Comparison of ENCODE assay signal across 15 mouse cellular contexts in genomic region chr3:126599335-126599734, GRCm38 (mm10). TPM values are rescaled to one million over a fixed set of nuclear protein-coding genes. Genes with fewer than 3 reads are reported as not detected.
DNase-seq lines count a peak whose midpoint lies in the region; ATAC-seq and TF ChIP-seq lines count a peak whose summit lies in the region.
"Had no signal": no experiment of that assay in that cellular context is flagged by ENCODE, and none has a peak within 500 bp of the region (broad histone marks: within the 10 kb centered on the region; RNA-seq: fewer than 3 reads in every experiment).

No protein-coding gene starts in this region.

- DNase-seq in forebrain, embryonic 14.5 days (ENCODE audit: low spot score): no peak
- DNase-seq in hindbrain, embryonic 11.5 days (ENCODE audit: low spot score): no peak
- DNase-seq: adrenal gland, postnatal 36 days; cerebellum, postnatal 36 days; right cerebral cortex, adult 18-20 months; thymus, postnatal 4 days had no signal

- peaks cover 63% of the 10 kb centered on the region for H3K79me3 ChIP-seq in C2C12 (ENCODE audit: low read depth)

- no peak overlapping the region for H3ac ChIP-seq in C2C12 (ENCODE audit: control insufficient read depth, insufficient read length, low read depth)

- H3K9me3 ChIP-seq in forebrain, embryonic 14.5 days (replicated peaks; ENCODE audit: control insufficient read depth, low read length): no peaks in the 10 kb centered on the region
- no peaks in the 10 kb centered on the region for H3K9me3 ChIP-seq in forebrain, embryonic 16.5 days (ENCODE audit: control insufficient read depth, low read length)
- H3K9me3 ChIP-seq in hindbrain, embryonic 13.5 days: no peaks in the 10 kb centered on the region
- H3K9me3 ChIP-seq in hindbrain, embryonic 11.5 days (ENCODE audit: control insufficient read depth, low read length): no peaks in the 10 kb centered on the region
- H3K9me3 ChIP-seq in midbrain, embryonic 16.5 days (replicated peaks; ENCODE audit: control insufficient read depth, low read length, poor library complexity, severe bottlenecking): no peaks in the 10 kb centered on the region
- H3K9me3 ChIP-seq in intestine, embryonic 15.5 days: no peaks in the 10 kb centered on the region
- H3K9me3 ChIP-seq: embryonic facial prominence, embryonic 15.5 days; lung, embryonic 15.5 days had no signal

- no peak overlapping the region for H3K27ac ChIP-seq in forebrain, embryonic 14.5 days (ENCODE audit: low read depth, low read length)
- H3K27ac ChIP-seq in forebrain, embryonic 16.5 days (ENCODE audit: low read length): no peak overlapping the region
- no peak overlapping the region for H3K27ac ChIP-seq in hindbrain, embryonic 13.5 days
- no peak overlapping the region for H3K27ac ChIP-seq in hindbrain, embryonic 11.5 days (ENCODE audit: low read depth, low read length)
- no peak overlapping the region for H3K27ac ChIP-seq in midbrain, embryonic 16.5 days (ENCODE audit: low read length)
- H3K27ac ChIP-seq in intestine, embryonic 15.5 days: no peak overlapping the region
- H3K27ac ChIP-seq: embryonic facial prominence, embryonic 15.5 days; lung, embryonic 15.5 days; midbrain, embryonic 12.5 days had no signal

- peak overlapping the region; percentile 29 for H3K4me2 ChIP-seq in forebrain, embryonic 14.5 days (ENCODE audit: low read length)
- no peak overlapping the region for H3K4me2 ChIP-seq in forebrain, embryonic 16.5 days (ENCODE audit: low read length)
- H3K4me2 ChIP-seq in hindbrain, embryonic 13.5 days: peak overlapping the region; percentile 81
- no peak overlapping the region for H3K4me2 ChIP-seq in hindbrain, embryonic 11.5 days (replicated peaks; ENCODE audit: low read depth, low read length)
- peak overlapping the region; percentile 39 for H3K4me2 ChIP-seq in midbrain, embryonic 16.5 days (ENCODE audit: low read length)
- no peak overlapping the region for H3K4me2 ChIP-seq in intestine, embryonic 15.5 days (replicated peaks)

- H3K36me3 ChIP-seq in forebrain, embryonic 14.5 days (ENCODE audit: control insufficient read depth, insufficient read depth, low read length): no peaks in the 10 kb centered on the region
- H3K36me3 ChIP-seq in forebrain, embryonic 16.5 days (ENCODE audit: control insufficient read depth, insufficient read depth): 0 out of 2 replicates have a peak, but pooled peaks cover 3% of the 10 kb centered on the region
- H3K36me3 ChIP-seq in hindbrain, embryonic 13.5 days: peaks cover 3% of the 10 kb centered on the region; the same call in 1 of the 2 replicates
- no peaks in the 10 kb centered on the region for H3K36me3 ChIP-seq in hindbrain, embryonic 11.5 days (ENCODE audit: control insufficient read depth, insufficient read depth, low read length)
- peaks cover 32% of the 10 kb centered on the region for H3K36me3 ChIP-seq in C2C12 (ENCODE audit: control insufficient read depth, insufficient read depth)
- no peaks in the 10 kb centered on the region for H3K36me3 ChIP-seq in midbrain, embryonic 16.5 days (ENCODE audit: control insufficient read depth, insufficient read depth, low read length)
- H3K36me3 ChIP-seq in intestine, embryonic 15.5 days: 0 out of 2 replicates have a peak, but pooled peaks cover 2% of the 10 kb centered on the region
- H3K36me3 ChIP-seq: embryonic facial prominence, embryonic 15.5 days; midbrain, embryonic 12.5 days had no signal

- WGBS in forebrain, embryonic 14.5 days: 74% methylated on average over 2 of the region's 2 CpGs
- whole genome bisulfite sequencing in forebrain, embryonic 16.5 days: 80% methylated on average over 2 of the region's 2 CpGs
- 88% methylated on average over 2 of the region's 2 CpGs for WGBS in hindbrain, embryonic 13.5 days
- 90% methylated on average over 2 of the region's 2 CpGs for WGBS in hindbrain, embryonic 11.5 days
- 92% methylated on average over 2 of the region's 2 CpGs for WGBS in midbrain, embryonic 16.5 days
- 72% methylated on average over 2 of the region's 2 CpGs for WGBS in intestine, embryonic 15.5 days

- no peak overlapping the region for H3K4me3 ChIP-seq in forebrain, embryonic 14.5 days (ENCODE audit: low read depth, low read length)
- H3K4me3 ChIP-seq in forebrain, embryonic 16.5 days (replicated peaks; ENCODE audit: low read length): no peak overlapping the region
- no peak overlapping the region for H3K4me3 ChIP-seq in hindbrain, embryonic 13.5 days
- H3K4me3 ChIP-seq in hindbrain, embryonic 11.5 days (ENCODE audit: low read depth, low read length): no peak overlapping the region
- H3K4me3 ChIP-seq in C2C12 (ENCODE audit: insufficient read depth, poor library complexity, severe bottlenecking): peak overlapping the region; percentile 82
- 0 out of 2 replicates have a peak overlapping the region, but pooled peaks have one; percentile 7 for H3K4me3 ChIP-seq in midbrain, embryonic 16.5 days (ENCODE audit: low read depth, low read length)
- no peak overlapping the region for H3K4me3 ChIP-seq in intestine, embryonic 15.5 days (replicated peaks)
- H3K4me3 ChIP-seq: midbrain, embryonic 12.5 days had no signal

- no peak for ATAC-seq in forebrain, embryonic 14.5 days
- ATAC-seq in forebrain, embryonic 16.5 days: no peak
- no peak for ATAC-seq in hindbrain, embryonic 13.5 days (ENCODE audit: low FRiP score)
- ATAC-seq in hindbrain, embryonic 11.5 days (ENCODE audit: low FRiP score): no peak
- ATAC-seq in midbrain, embryonic 16.5 days: no peak
- no peak for ATAC-seq in intestine, embryonic 15.5 days
- ATAC-seq: activated CD4-positive, CD25-positive, alpha-beta regulatory T cell, adult 4 months had no signal

- TF ChIP-seq CTCF in C2C12 (IDR thresholded peaks at IDR 0.05; ENCODE audit: control insufficient read depth, insufficient read depth, insufficient read length): no peak

- peaks cover 10% of the 10 kb centered on the region for H3K4me1 ChIP-seq in forebrain, embryonic 14.5 days (ENCODE audit: control insufficient read depth, insufficient read depth, low read length)
- H3K4me1 ChIP-seq in forebrain, embryonic 16.5 days (replicated peaks; ENCODE audit: control insufficient read depth, insufficient read depth, low read length): peaks cover 9% of the 10 kb centered on the region
- H3K4me1 ChIP-seq in hindbrain, embryonic 13.5 days (replicated peaks): peaks cover 11% of the 10 kb centered on the region; the same call in 1 of the 2 replicates
- no peaks in the 10 kb centered on the region for H3K4me1 ChIP-seq in hindbrain, embryonic 11.5 days (replicated peaks; ENCODE audit: control insufficient read depth, insufficient read depth, low read length)
- peaks cover 12% of the 10 kb centered on the region for H3K4me1 ChIP-seq in midbrain, embryonic 16.5 days (ENCODE audit: control insufficient read depth, insufficient read depth, low read length)
- H3K4me1 ChIP-seq in intestine, embryonic 15.5 days (replicated peaks): no peaks in the 10 kb centered on the region

- H3K9ac ChIP-seq in forebrain, embryonic 14.5 days (ENCODE audit: low read length): no peak overlapping the region
- H3K9ac ChIP-seq in forebrain, embryonic 16.5 days (replicated peaks; ENCODE audit: low read depth, low read length): no peak overlapping the region
- H3K9ac ChIP-seq in hindbrain, embryonic 13.5 days: no peak overlapping the region
- H3K9ac ChIP-seq in hindbrain, embryonic 11.5 days (ENCODE audit: low read depth, low read length): no peak overlapping the region
- no peak overlapping the region for H3K9ac ChIP-seq in midbrain, embryonic 16.5 days (ENCODE audit: low read depth, low read length)
- no peak overlapping the region for H3K9ac ChIP-seq in intestine, embryonic 15.5 days
- H3K9ac ChIP-seq: embryonic facial prominence, embryonic 15.5 days; lung, embryonic 15.5 days; midbrain, embryonic 12.5 days had no signal

- H3K79me2 ChIP-seq in C2C12 (ENCODE audit: control insufficient read depth, insufficient read depth): peaks cover 74% of the 10 kb centered on the region

- H3K27me3 ChIP-seq in forebrain, embryonic 14.5 days (replicated peaks; ENCODE audit: control insufficient read depth, insufficient read depth, low read length): no peaks in the 10 kb centered on the region
- no peaks in the 10 kb centered on the region for H3K27me3 ChIP-seq in forebrain, embryonic 16.5 days (replicated peaks; ENCODE audit: control insufficient read depth, insufficient read depth, low read length)
- H3K27me3 ChIP-seq in hindbrain, embryonic 13.5 days: 0 out of 2 replicates have a peak, but pooled peaks cover 3% of the 10 kb centered on the region
- H3K27me3 ChIP-seq in hindbrain, embryonic 11.5 days (ENCODE audit: control insufficient read depth, insufficient read depth, low read length): no peaks in the 10 kb centered on the region
- H3K27me3 ChIP-seq in C2C12 (ENCODE audit: control insufficient read depth, insufficient read depth, insufficient read length): no peaks in the 10 kb centered on the region
- H3K27me3 ChIP-seq in midbrain, embryonic 16.5 days (ENCODE audit: control insufficient read depth, insufficient read depth, low read depth, low read length): no peaks in the 10 kb centered on the region
- H3K27me3 ChIP-seq in intestine, embryonic 15.5 days (replicated peaks): no peaks in the 10 kb centered on the region
- H3K27me3 ChIP-seq: embryonic facial prominence, embryonic 15.5 days; lung, embryonic 15.5 days; midbrain, embryonic 12.5 days had no signal

TF ChIP-seq in C2C12, 6 proteins besides CTCF, POLR2A, EP300 and RAD21:
- no peak for TF ChIP-seq FOSL1 (IDR thresholded peaks at IDR 0.05; ENCODE audit: insufficient read depth, low read length, poor library complexity, severe bottlenecking)
- no peak for TF ChIP-seq MYOD1 (IDR thresholded peaks at IDR 0.05; ENCODE audit: control insufficient read depth, insufficient read length, low read depth)
- no peak for TF ChIP-seq MAX (IDR thresholded peaks at IDR 0.05)
- TF ChIP-seq USF1 (IDR thresholded peaks at IDR 0.05; ENCODE audit: low read depth): no peak
- TF ChIP-seq MYOG (IDR thresholded peaks at IDR 0.05; ENCODE audit: control insufficient read depth, extremely low read depth, insufficient read length): no peak
- TF ChIP-seq CEBPB (IDR thresholded peaks at IDR 0.05; ENCODE audit: low read depth): no peak

RNA-seq across cellular contexts. Expression of gene Camk2d, which starts 3.2 kb away (rescaled TPM):
- polyA plus RNA-seq in forebrain, embryonic 14.5 days (2014; fragmentation: Nextera tagmentation; extraction: Ambion mirVana): 25.5 and 30.3 TPM in 2 replicates
- 30.2 and 40.6 TPM in 2 replicates for polyA plus RNA-seq in forebrain, embryonic 16.5 days (2015; fragmentation: Nextera tagmentation; extraction: Ambion mirVana)
- polyA plus RNA-seq in hindbrain, embryonic 13.5 days (2015; fragmentation: Nextera tagmentation; extraction: Ambion mirVana): 43.1 and 44.8 TPM in 2 replicates
- polyA plus RNA-seq in hindbrain, embryonic 11.5 days (2014; fragmentation: Nextera tagmentation; extraction: Ambion mirVana): 15.7 and 20.6 TPM in 2 replicates
- polyA plus RNA-seq in C2C12 (2012; fragmentation: generic; extraction: Trizol): 23.5 TPM
- 62.5 and 74.7 TPM in 2 replicates for polyA plus RNA-seq in midbrain, embryonic 16.5 days (2015; fragmentation: Nextera tagmentation; extraction: Ambion mirVana)
- 37.8 and 39.9 TPM in 2 replicates for polyA plus RNA-seq in intestine, embryonic 15.5 days (2015; fragmentation: Nextera tagmentation; extraction: Ambion mirVana)

Comparison
In these comparisons a context has a peak if more than half of its experiments do, and no peak if none do; other contexts are left out.
1. H3K4me2 ChIP-seq: peak in forebrain, embryonic 14.5 days (single experiment), hindbrain, embryonic 13.5 days (single experiment) and midbrain, embryonic 16.5 days (single experiment); none in forebrain, embryonic 16.5 days (single experiment), hindbrain, embryonic 11.5 days (single experiment) and intestine, embryonic 15.5 days (single experiment).
2. H3K4me3 ChIP-seq: peak in C2C12 (single experiment) and midbrain, embryonic 16.5 days (single experiment); none in forebrain, embryonic 14.5 days (single experiment), forebrain, embryonic 16.5 days (single experiment), hindbrain, embryonic 13.5 days (single experiment), hindbrain, embryonic 11.5 days (single experiment) and intestine, embryonic 15.5 days (single experiment).